Mouse (Mus musculus): ENCODE data around the gene Cyb5d2. TPM values are rescaled to one million over a fixed set of nuclear protein-coding genes. Genes with fewer than 3 reads are reported as not detected.

The Cyb5d2 gene
- total and polyA plus RNA-seq, 3 experiments, result 2.4 to 3.9 (median 3.9) TPM

- no peak for DNase-seq (ENCODE audit: extremely low read depth)
- in situ Hi-C loops (cut with MboI; ENCODE audit: low pct_ligation_motif_present, low pct_unique_long_range_greater_than_20kb, low sequenced_read_pairs), result no loop called here
- Histone ChIP-seq H3K4me1 (ENCODE audit: control insufficient read depth in 1 of 2, insufficient read depth in 2 of 2) (peaks cover 7 to 30% of the 10 kb centered on the region in 2 experiments), H3K4me3 (replicated peaks in 1 of 3; ENCODE audit: low read depth in 2 of 3, low read length in 2 of 3, poor library complexity in 1 of 3) (no peak overlapping the region), H3K9me3 (replicated peaks; ENCODE audit: low read length) (no peaks in the 10 kb centered on the region), H3K27me3 (replicated peaks) (no peaks in the 10 kb centered on the region), H3K9ac (ENCODE audit: insufficient read depth, low read depth) (no peak overlapping the region), H3K79me2 (replicated peaks; ENCODE audit: control insufficient read depth, extremely low read depth, insufficient read depth, poor library complexity, severe bottlenecking) (no peaks in the 10 kb centered on the region), H3K36me3 (replicated peaks in 1 of 2; ENCODE audit: control insufficient read depth in 1 of 2, insufficient read depth in 1 of 2, low read length in 1 of 2) (peaks cover 38 to 70% of the 10 kb centered on the region in 2 experiments), H3K27ac (ENCODE audit: insufficient read depth, low read depth) (no peak overlapping the region), H3K4me2 (ENCODE audit: insufficient read depth, low read depth, poor library complexity, severe bottlenecking) (no peak overlapping the region)
- dilution Hi-C loops (cut with MboI; ENCODE audit: extremely low pct_ligation_motif_present, extremely low pct_unique_long_range_greater_than_20kb, low sequenced_read_pairs), result no loop called here
- TF ChIP-seq POLR2AphosphoS2 (IDR thresholded peaks at IDR 0.05; ENCODE audit: low read depth, low read length), result no peak
These were observed 25.1 kb upstream of the Cyb5d2 start for GRCm38 (mm10) chr11:72821041-72821440.

GRCm38 (mm10) chr11:72818067-72818466, 22.1 kb upstream of the Cyb5d2 start:
- 0 out of 2 replicates have a peak overlapping the region, but pooled peaks have one; percentile 32 for H3K4me2 ChIP-seq (ENCODE audit: insufficient read depth, low read depth, poor library complexity, severe bottlenecking)
- peaks cover 10 to 36% of the 10 kb centered on the region in 2 experiments for H3K4me1 ChIP-seq (ENCODE audit: control insufficient read depth in 1 of 2, insufficient read depth in 2 of 2)
- H3K9me3 ChIP-seq (replicated peaks; ENCODE audit: low read length), result peaks cover 2% of the 10 kb centered on the region
- peaks cover 26 to 50% of the 10 kb centered on the region in 2 experiments for H3K36me3 ChIP-seq (replicated peaks in 1 of 2; ENCODE audit: control insufficient read depth in 1 of 2, insufficient read depth in 1 of 2, low read length in 1 of 2)
- no peak overlapping the region for H3K4me3 ChIP-seq (replicated peaks in 1 of 3; ENCODE audit: low read depth in 2 of 3, low read length in 2 of 3, poor library complexity in 1 of 3)
- in situ Hi-C loops (cut with MboI; ENCODE audit: low pct_ligation_motif_present, low pct_unique_long_range_greater_than_20kb, low sequenced_read_pairs) (no loop called here), dilution Hi-C loops (cut with MboI; ENCODE audit: extremely low pct_ligation_motif_present, extremely low pct_unique_long_range_greater_than_20kb, low sequenced_read_pairs) (no loop called here)
- no peaks in the 10 kb centered on the region for H3K27me3 ChIP-seq (replicated peaks)
- H3K9ac ChIP-seq (ENCODE audit: insufficient read depth, low read depth), result no peak overlapping the region
- peak overlapping the region; percentile 46; the same call in 1 of the 2 replicates for H3K27ac ChIP-seq (ENCODE audit: insufficient read depth, low read depth)
- DNase-seq (ENCODE audit: extremely low read depth), result peak; percentile 38
- H3K79me2 ChIP-seq (replicated peaks; ENCODE audit: control insufficient read depth, extremely low read depth, insufficient read depth, poor library complexity, severe bottlenecking), result 0 out of 2 replicates have a peak, but pooled peaks cover 2% of the 10 kb centered on the region
- TF ChIP-seq EP300 (IDR thresholded peaks at IDR 0.05; ENCODE audit: low read length), result peak; percentile 85
- TF ChIP-seq POLR2A (IDR thresholded peaks at IDR 0.05; ENCODE audit: low read depth, low read length), result no peak
- no peak for TF ChIP-seq GABPA (IDR thresholded peaks at IDR 0.05; ENCODE audit: insufficient replicate concordance, low read depth, low read length)
- peak; percentile 87 for TF ChIP-seq ETS1 (conservative IDR thresholded peaks at IDR 0.05; ENCODE audit: low read depth, low read length)
- TF ChIP-seq JUND (conservative IDR thresholded peaks at IDR 0.05; ENCODE audit: low read depth, low read length), result 0 out of 2 replicates have a peak, but pooled peaks have one; percentile 46
- TF ChIP-seq TBP (conservative IDR thresholded peaks at IDR 0.05; ENCODE audit: low read depth, low read length), result no peak
- TF ChIP-seq CTCF (conservative IDR thresholded peaks at IDR 0.05 in 1 of 2, IDR thresholded peaks at IDR 0.05 in 1 of 2; ENCODE audit: low read depth in 2 of 2, low read length in 2 of 2), result no peak
- TF ChIP-seq USF1 (IDR thresholded peaks at IDR 0.05; ENCODE audit: low read depth, low read length), result no peak
- no peak for TF ChIP-seq PAX5 (IDR thresholded peaks at IDR 0.05; ENCODE audit: low read length)
- TF ChIP-seq UBTF (IDR thresholded peaks at IDR 0.05; ENCODE audit: low read depth, low read length), result no peak
- no peak for TF ChIP-seq ZKSCAN1 (IDR thresholded peaks at IDR 0.05; ENCODE audit: borderline replicate concordance, low read depth, low read length)
- TF ChIP-seq MAX (IDR thresholded peaks at IDR 0.05; ENCODE audit: low read length), result 0 out of 2 replicates have a peak, but pooled peaks have one; percentile 43
- TF ChIP-seq KAT2A (IDR thresholded peaks at IDR 0.05; ENCODE audit: insufficient replicate concordance, low read length), result no peak
- 0 out of 2 replicates have a peak, but pooled peaks have one; percentile 22 for TF ChIP-seq JUN (IDR thresholded peaks at IDR 0.05; ENCODE audit: insufficient read depth, low read depth, low read length)
- peak; percentile 76 for TF ChIP-seq IRF4 (IDR thresholded peaks at IDR 0.05; ENCODE audit: low read depth, low read length)
- TF ChIP-seq HCFC1 (IDR thresholded peaks at IDR 0.05; ENCODE audit: low read depth, low read length), result peak; percentile 34
- TF ChIP-seq E2F4 (IDR thresholded peaks at IDR 0.05; ENCODE audit: insufficient replicate concordance, low read depth, low read length), result peak; percentile 30; the same call in 1 of the 2 replicates
- peak; percentile 86 for TF ChIP-seq MEF2A (IDR thresholded peaks at IDR 0.05; ENCODE audit: borderline replicate concordance, low read depth, low read length)
- 0 out of 2 replicates have a peak, but pooled peaks have one; percentile 10 for TF ChIP-seq USF2 (conservative IDR thresholded peaks at IDR 0.05; ENCODE audit: low read depth, low read length)
- TF ChIP-seq CHD2 (IDR thresholded peaks at IDR 0.05; ENCODE audit: low read length), result 0 out of 2 replicates have a peak, but pooled peaks have one; percentile 39
- TF ChIP-seq SIN3A (IDR thresholded peaks at IDR 0.05; ENCODE audit: low read length), result peak; percentile 60
- no peak for TF ChIP-seq POLR2AphosphoS2 (IDR thresholded peaks at IDR 0.05; ENCODE audit: low read depth, low read length)
- no peak; the same call in 1 of the 2 replicates for TF ChIP-seq SMC3 (IDR thresholded peaks at IDR 0.05; ENCODE audit: low read depth, low read length)
- peak; percentile 9; the same call in 1 of the 2 replicates for TF ChIP-seq ELF1 (IDR thresholded peaks at IDR 0.05; ENCODE audit: low read depth, low read length)
- no peak for TF ChIP-seq ZMIZ1 (IDR thresholded peaks at IDR 0.05; ENCODE audit: low read depth, low read length)
- peak; percentile 50; the same call in 1 of the 2 replicates for TF ChIP-seq MXI1 (IDR thresholded peaks at IDR 0.05; ENCODE audit: low read depth, low read length)
- no peak for TF ChIP-seq RAD21 (IDR thresholded peaks at IDR 0.05; ENCODE audit: low read depth, low read length)
- no peak for TF ChIP-seq MAZ (IDR thresholded peaks at IDR 0.05; ENCODE audit: low read depth, low read length)
- 0 out of 2 replicates have a peak, but pooled peaks have one; percentile 70 for TF ChIP-seq RCOR1 (conservative IDR thresholded peaks at IDR 0.05; ENCODE audit: low read depth, low read length)
- no peak for TF ChIP-seq ZC3H11A (IDR thresholded peaks at IDR 0.05; ENCODE audit: low read depth, low read length)
- TF ChIP-seq TCF12 (IDR thresholded peaks at IDR 0.05; ENCODE audit: low read depth, low read length), result peak; percentile 59; the same call in 1 of the 2 replicates
- no peak for TF ChIP-seq NRF1 (IDR thresholded peaks at IDR 0.05; ENCODE audit: low read depth, low read length)
